Mouse (Mus musculus) CH12.LX (cell line): ENCODE measurements around the gene Rpl41.

ENCODE experiments used
- BHLHE40 ChIP-seq: IDR thresholded peaks from 2 replicates; pipeline ENCODE4 v1.6.1; 2011; ENCODE audit warnings: mild to moderate bottlenecking, low read depth, low read length, improper control_type of control experiment
- CTCF ChIP-seq, 2 experiments: IDR thresholded peaks in 1 of 2; conservative IDR thresholded peaks in 1 of 2; 2 replicates each; pipeline ENCODE4 v1.5.1; 2011 to 2012; ENCODE audit warnings: low read depth in 2 of 2, low read length in 2 of 2, improper control_type of control experiment in 1 of 2, inconsistent platforms in 1 of 2, mild to moderate bottlenecking in 1 of 2, moderate library complexity in 1 of 2
- E2F4 ChIP-seq: IDR thresholded peaks from 2 replicates; pipeline ENCODE4 v1.6.1; 2011; ENCODE audit warnings: low read depth, low read length, improper control_type of control experiment; ENCODE audit not compliant: insufficient replicate concordance
- HCFC1 ChIP-seq: IDR thresholded peaks from 2 replicates; pipeline ENCODE4 v1.6.1; 2012; ENCODE audit warnings: low read depth, mild to moderate bottlenecking, inconsistent platforms, low read length, improper control_type of control experiment
- POLR2A ChIP-seq: IDR thresholded peaks from 2 replicates; pipeline ENCODE4 v1.6.1; 2011; ENCODE audit warnings: low read depth, mild to moderate bottlenecking, improper control_type of control experiment, low read length
- SMC3 ChIP-seq: IDR thresholded peaks from 2 replicates; pipeline ENCODE4 v1.6.1; 2011; ENCODE audit warnings: low read depth, low read length, improper control_type of control experiment
- TBP ChIP-seq: conservative IDR thresholded peaks from 2 replicates; pipeline ENCODE4 v1.6.1; 2011; ENCODE audit warnings: low read depth, low read length, improper control_type of control experiment
- ZNF384 ChIP-seq: IDR thresholded peaks from 2 replicates; pipeline ENCODE4 v1.6.1; 2012; ENCODE audit warnings: low read depth, low read length, improper control_type of control experiment, inconsistent platforms

DNA sequence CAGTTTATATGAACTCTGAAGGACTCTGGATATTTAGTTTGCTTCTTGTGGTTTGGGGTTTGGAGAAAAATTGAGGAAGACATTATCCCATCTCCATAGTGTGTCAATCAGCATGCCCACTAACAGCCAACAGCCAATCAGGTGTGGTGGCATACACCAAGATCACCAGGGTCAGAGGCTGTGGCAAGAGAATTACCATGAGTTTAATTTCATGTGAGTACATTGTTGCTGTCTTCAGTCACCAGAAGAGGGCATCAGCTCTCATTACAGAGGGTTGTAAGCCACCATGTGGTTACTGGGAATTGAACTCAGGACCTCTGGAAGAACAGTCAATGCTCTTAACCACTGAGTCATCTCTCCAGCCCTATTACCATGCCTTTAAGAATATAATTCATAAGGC is 7.2 kb upstream of the Rpl41 start:
- TF ChIP-seq CTCF (conservative IDR thresholded peaks at IDR 0.05 in 1 of 2, IDR thresholded peaks at IDR 0.05 in 1 of 2; ENCODE audit: low read depth in 2 of 2, low read length in 2 of 2) (peak in 1 of 2 experiments; percentile 58; a peak in 2 of 4 replicates), TBP (no peak), HCFC1 (no peak), SMC3 (peak; percentile 39; the same call in 1 of the 2 replicates), POLR2A (no peak), E2F4 (no peak), ZNF384 (no peak), BHLHE40 (no peak)
